Mouse (Mus musculus): Measurements from ENCODE around the gene Mettl21c.

GRCm38 (mm10) chr1:44057805-44058204, 38.0 kb upstream of the Mettl21c start:
- TF ChIP-seq CTCF (IDR thresholded peaks at IDR 0.05; ENCODE audit: control insufficient read depth, insufficient read depth, low read length) (no peak), POLR2A (IDR thresholded peaks at IDR 0.05; ENCODE audit: borderline replicate concordance, control insufficient read depth, low read depth, low read length) (no peak)
